Mouse (Mus musculus) neural tube, embryonic 15.5 days (tissue): ENCODE measurements around the gene BC030867. TPM values are rescaled to one million over a fixed set of nuclear protein-coding genes. Genes with fewer than 3 reads are reported as not detected.

Experiments used
- ATAC-seq: fragments of 200-750 bp; cut with Nextera tagmentation; 2 replicates; pipeline ENCODE4 v1.8.0; 2017; ENCODE audit warnings: mild to moderate bottlenecking, moderate TSS enrichment, moderate library complexity; ENCODE audit not compliant: low FRiP score
- H3K27ac ChIP-seq: fragments of 300-500 bp; sonication (generic); replicated peaks from 2 replicates; pipeline ENCODE4 v1.5.1; 2015; ENCODE audit warnings: mild to moderate bottlenecking, inconsistent platforms
- H3K27me3 ChIP-seq: fragments of 300-500 bp; sonication (generic); replicated peaks from 2 replicates; pipeline ENCODE4 v1.6.1; 2015; ENCODE audit warnings: inconsistent platforms
- H3K36me3 ChIP-seq: fragments of 300-500 bp; sonication (generic); 2 replicates; pipeline ENCODE4 v1.6.1; 2015; ENCODE audit warnings: inconsistent platforms
- H3K4me1 ChIP-seq: fragments of 300-500 bp; sonication (generic); 2 replicates; pipeline ENCODE4 v1.6.1; 2015; ENCODE audit warnings: inconsistent platforms
- H3K4me2 ChIP-seq: fragments of 300-500 bp; sonication (generic); 2 replicates; pipeline ENCODE4 v1.6.1; 2015; ENCODE audit warnings: inconsistent platforms, mild to moderate bottlenecking, moderate library complexity
- H3K4me3 ChIP-seq: fragments of 300-500 bp; sonication (generic); replicated peaks from 2 replicates; pipeline ENCODE4 v1.5.1; 2015; ENCODE audit warnings: mild to moderate bottlenecking, inconsistent platforms
- H3K9ac ChIP-seq: fragments of 300-500 bp; sonication (generic); replicated peaks from 2 replicates; pipeline ENCODE4 v1.6.1; 2015; ENCODE audit warnings: mild to moderate bottlenecking, inconsistent platforms
- H3K9me3 ChIP-seq: fragments of 300-500 bp; sonication (generic); replicated peaks from 2 replicates; pipeline ENCODE4 v1.6.1; 2016; ENCODE audit warnings: inconsistent platforms
- WGBS: fragments of 180-500 bp; shearing (Covaris S2); methylation state at CpG from one replicate; pipeline ENCODE4 v1.1.7; 2015; ENCODE audit warnings: mixed read lengths; 5-methylcytosine and 5-hydroxymethylcytosine counted together
- polyA plus RNA-seq: library from polyadenylated mRNA; unstranded; fragments of >200 nt; fragmentation: Nextera tagmentation; extraction: Ambion mirVana; gene quantifications from 2 replicates; pipeline ENCODE4 v1.2.1, GENCODE M21; 2015

BC030867 gene
- polyA plus RNA-seq, 1 experiment from 2014 or later, result 2.2 TPM

DNA sequence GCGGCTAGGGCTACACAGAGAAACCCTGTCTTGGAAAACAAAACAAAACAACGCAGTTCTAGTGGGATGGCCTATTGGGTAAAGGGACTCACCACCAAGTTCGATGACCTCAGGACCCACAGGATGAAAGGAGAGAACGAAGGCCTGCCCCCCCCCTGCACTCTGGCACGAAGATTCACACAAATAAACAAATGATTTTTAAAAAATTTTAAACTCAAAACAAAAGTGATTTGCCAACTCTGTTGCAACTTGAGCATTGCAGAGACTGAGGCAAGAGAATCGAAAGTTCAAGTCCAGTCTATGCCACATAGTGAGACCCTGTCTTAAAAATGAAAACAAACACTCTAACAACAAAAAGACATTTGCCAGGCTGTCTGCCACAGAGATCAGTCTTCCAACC is 8.0 kb upstream of the BC030867 start:
- Histone ChIP-seq H3K4me3 (no peak overlapping the region), H3K4me1 (peaks cover 14% of the 10 kb centered on the region), H3K36me3 (no peaks in the 10 kb centered on the region), H3K9me3 (no peaks in the 10 kb centered on the region), H3K9ac (no peak overlapping the region), H3K4me2 (no peak overlapping the region), H3K27me3 (no peaks in the 10 kb centered on the region), H3K27ac (no peak overlapping the region)
- 90% methylated on average over 6 of the region's 6 CpGs for WGBS
- no peak for ATAC-seq

DNA sequence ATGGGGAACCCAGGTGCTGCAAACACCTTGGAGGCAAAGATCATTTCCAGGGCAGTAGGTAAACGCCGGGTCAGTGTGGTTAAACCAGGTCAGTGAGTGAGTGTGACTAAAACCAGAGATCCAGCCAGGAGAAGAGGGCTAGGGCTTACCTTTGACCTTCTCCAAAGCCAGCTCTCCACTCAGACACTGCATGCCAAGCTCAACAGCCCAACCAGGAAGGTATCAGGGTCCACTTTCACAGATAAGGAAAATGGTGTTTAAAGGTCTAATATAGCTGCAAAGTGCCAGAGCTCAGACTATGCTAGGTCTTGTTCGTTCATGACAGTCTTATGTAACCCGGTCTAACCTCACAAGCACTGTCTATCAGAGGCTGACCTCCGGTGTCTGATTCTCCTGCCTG is 7.4 kb upstream of the BC030867 start:
- 92% methylated on average over 5 of the region's 5 CpGs for WGBS
- H3K9ac ChIP-seq, result no peak overlapping the region
- H3K4me2 ChIP-seq, result no peak overlapping the region

DNA sequence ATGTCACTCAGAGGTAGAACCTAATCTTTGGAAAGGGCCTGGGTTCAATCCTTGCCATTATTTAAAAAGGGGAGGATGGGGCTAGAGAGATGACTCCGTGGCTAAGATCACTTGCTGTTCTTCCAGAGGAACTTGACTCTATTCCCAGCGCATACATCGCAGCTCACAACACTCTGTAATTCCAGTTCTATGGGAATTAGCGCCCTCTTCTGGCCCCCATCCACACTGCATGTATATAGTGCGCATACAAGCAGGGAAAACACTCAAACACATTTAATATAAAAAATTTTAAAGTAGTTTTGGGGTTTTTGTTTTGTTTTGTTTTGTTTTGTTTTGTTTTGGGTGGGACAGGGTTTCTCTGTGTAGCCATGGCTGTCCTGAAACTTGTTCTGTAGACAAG is 6.8 kb upstream of the BC030867 start:
- 52% methylated on average over 5 of the region's 5 CpGs for WGBS
- no peaks in the 10 kb centered on the region for H3K9me3 ChIP-seq
- no peak for ATAC-seq

More for the DNA sequence above, 7.4 kb upstream of the BC030867 start:
- Histone ChIP-seq H3K4me3 (no peak overlapping the region), H3K4me1 (peaks cover 20% of the 10 kb centered on the region), H3K36me3 (no peaks in the 10 kb centered on the region), H3K27ac (no peak overlapping the region), H3K9me3 (no peaks in the 10 kb centered on the region), H3K27me3 (no peaks in the 10 kb centered on the region)
- ATAC-seq, result no peak

DNA sequence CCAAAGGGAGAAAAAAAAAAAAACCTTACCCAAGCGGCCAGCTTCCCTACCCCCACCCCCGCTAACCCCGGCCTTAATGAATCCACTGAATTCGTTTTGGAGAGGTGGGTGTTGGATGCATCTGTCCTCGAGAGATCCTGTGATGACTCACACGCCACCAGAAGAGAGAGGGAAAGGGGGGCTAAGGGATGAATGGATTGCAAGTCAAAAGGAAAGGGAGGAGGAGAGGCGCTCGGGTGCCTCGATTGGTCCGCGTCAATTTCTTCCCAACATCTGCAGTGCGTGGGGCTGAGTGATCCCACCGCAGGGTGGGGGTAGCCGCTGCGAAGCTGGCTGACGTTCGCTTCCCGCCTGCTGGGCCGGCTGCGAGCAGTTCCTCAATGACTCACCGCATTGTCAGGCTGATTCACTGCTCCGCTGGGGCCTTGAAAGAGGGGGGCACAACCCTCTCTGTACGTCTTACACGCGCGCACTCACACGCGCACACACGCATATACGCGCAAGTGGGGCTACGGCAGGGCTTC is 3.7 kb upstream of the BC030867 start:
- Histone ChIP-seq H3K9ac (peak overlapping the region; percentile 60), H3K4me2 (peak overlapping the region; percentile 83), H3K36me3 (no peaks in the 10 kb centered on the region), H3K4me3 (peak overlapping the region; percentile 39), H3K4me1 (peaks cover 30% of the 10 kb centered on the region), H3K27ac (peak overlapping the region; percentile 82), H3K9me3 (no peaks in the 10 kb centered on the region), H3K27me3 (no peaks in the 10 kb centered on the region)
- ATAC-seq, result peak; percentile 88
- under 1% methylated on average over 32 of the region's 32 CpGs for WGBS

More for the DNA sequence above, 6.8 kb upstream of the BC030867 start:
- Histone ChIP-seq H3K9ac (no peak overlapping the region), H3K36me3 (no peaks in the 10 kb centered on the region), H3K4me1 (peaks cover 20% of the 10 kb centered on the region), H3K4me3 (no peak overlapping the region), H3K27me3 (no peaks in the 10 kb centered on the region), H3K27ac (no peak overlapping the region), H3K4me2 (no peak overlapping the region)

DNA sequence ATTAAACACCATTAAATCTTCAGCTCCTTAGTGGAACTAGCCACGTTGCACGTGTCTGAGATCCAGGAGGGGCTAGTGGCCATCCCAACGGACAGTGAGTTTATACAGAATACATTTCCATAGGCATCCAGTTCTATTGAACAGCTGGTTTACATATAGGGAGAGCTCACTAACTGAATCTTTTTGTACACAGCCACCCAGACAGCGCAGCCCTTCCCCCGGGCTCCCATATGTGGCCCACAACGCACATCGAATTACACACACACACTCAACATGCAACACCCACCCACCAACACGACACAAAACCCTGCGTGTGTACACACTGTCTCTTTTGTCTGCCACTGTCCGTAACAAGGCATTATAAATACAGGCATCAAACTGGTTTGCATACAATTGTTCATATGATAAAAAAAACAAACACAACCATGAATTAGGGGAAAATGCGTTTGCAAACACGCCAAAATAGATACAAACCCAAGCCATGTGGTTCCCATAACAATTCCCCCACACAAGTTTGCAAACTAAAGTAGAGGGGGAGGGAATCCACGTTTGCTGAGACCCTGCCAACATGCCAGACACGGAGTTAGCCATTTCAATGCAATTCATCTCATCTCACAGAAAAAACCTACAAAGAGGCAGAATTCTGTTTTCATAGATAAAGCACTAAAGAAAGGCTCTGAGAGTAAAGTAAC is 3.0 kb upstream of the BC030867 start:
- no peaks in the 10 kb centered on the region for H3K36me3 ChIP-seq
- peaks cover 30% of the 10 kb centered on the region for H3K4me1 ChIP-seq
- H3K9ac ChIP-seq, result peak overlapping the region; percentile 60
- H3K9me3 ChIP-seq, result no peaks in the 10 kb centered on the region
- 28% methylated on average over 14 of the region's 14 CpGs for WGBS
- H3K4me2 ChIP-seq, result peak overlapping the region; percentile 83
- H3K4me3 ChIP-seq, result peak overlapping the region; percentile 39
- peak overlapping the region; percentile 82 for H3K27ac ChIP-seq
- ATAC-seq, result no peak; the same call in 1 of the 2 replicates
- H3K27me3 ChIP-seq, result no peaks in the 10 kb centered on the region

DNA sequence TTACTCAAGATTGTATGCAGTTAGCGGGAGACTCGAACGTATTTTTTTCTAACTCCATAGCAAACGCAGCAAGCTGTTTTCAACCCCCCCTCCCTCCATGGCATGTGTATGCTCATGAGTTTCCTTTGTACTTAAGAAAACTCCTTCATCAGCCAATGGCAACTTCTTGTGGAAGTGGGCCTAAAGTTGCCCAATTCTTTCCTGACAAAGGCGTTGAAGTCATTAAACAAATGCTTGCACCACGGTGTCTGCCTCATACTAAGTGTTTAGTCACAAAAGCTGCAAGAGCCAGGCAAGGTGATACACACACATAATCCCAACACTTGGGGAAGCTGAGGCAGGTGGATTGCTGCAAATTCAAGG is 2.4 kb upstream of the BC030867 start:
- Histone ChIP-seq H3K4me3 (no peak overlapping the region), H3K27me3 (no peaks in the 10 kb centered on the region), H3K9ac (no peak overlapping the region), H3K36me3 (no peaks in the 10 kb centered on the region), H3K27ac (peak overlapping the region; percentile 82; the same call in 1 of the 2 replicates), H3K4me2 (no peak overlapping the region), H3K9me3 (no peaks in the 10 kb centered on the region), H3K4me1 (peaks cover 30% of the 10 kb centered on the region)
- 81% methylated on average over 6 of the region's 6 CpGs for WGBS
- ATAC-seq, result no peak

DNA sequence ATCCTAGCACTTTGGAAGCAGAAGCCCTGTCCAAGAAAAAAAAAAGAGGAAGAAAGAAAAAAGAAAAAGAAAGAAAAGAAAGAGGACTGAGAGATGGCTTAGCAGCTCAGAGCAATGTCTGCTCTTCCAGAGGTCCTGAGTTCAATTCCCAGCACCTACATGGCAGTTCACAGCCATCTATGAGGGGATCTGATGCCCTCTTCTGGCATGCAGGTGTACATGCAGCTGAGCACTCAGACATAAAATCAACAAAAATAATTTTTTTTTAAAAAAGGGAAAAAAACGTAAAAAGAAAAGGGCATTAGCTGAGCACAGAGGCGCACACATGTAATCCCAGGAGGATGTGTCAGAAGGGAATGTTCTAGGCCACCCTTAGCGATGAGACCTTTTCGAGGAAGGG is 1.8 kb upstream of the BC030867 start:
- Histone ChIP-seq H3K27ac (no peak overlapping the region), H3K4me3 (no peak overlapping the region), H3K27me3 (no peaks in the 10 kb centered on the region), H3K9ac (no peak overlapping the region), H3K9me3 (no peaks in the 10 kb centered on the region), H3K4me2 (no peak overlapping the region), H3K4me1 (peaks cover 30% of the 10 kb centered on the region), H3K36me3 (no peaks in the 10 kb centered on the region)
- 92% methylated on average over 4 of the region's 4 CpGs for WGBS
- ATAC-seq, result no peak

DNA sequence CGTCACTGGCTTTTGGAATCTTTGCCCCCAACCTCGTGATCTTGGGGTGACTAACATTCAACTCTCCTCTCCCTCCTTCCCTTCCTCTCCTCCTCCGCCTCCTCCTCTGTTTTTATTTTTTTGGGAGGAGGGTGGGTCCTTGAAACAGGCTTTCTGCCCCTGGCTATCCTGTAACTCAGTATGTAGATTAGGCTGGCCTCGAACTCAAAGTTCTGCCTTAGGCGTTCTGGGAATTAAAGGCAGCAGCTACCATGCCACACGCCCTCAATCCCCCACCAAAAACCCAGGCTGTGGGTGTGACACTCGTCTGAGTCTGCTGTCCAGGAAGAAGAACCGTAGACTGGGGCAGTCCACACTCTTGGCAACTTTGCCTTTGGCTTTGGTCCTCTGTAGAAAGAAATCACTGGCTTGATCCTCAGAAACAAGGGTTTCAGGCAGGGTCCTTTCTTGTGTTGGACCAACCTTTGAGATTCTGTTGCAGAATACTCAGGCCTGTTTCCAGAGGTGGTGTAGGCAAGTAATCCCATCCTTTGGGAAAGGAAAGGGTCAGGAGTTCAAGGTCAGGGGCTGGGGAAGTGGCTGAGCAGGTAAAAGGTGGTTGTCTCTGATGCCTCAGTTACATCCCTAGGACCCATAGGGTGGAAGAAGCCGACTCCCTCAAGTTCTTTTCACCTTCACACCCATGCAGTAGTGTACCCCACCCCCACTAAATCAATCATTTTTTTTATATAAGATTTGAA is 839 bp downstream of the BC030867 start:
- no peak for ATAC-seq

DNA sequence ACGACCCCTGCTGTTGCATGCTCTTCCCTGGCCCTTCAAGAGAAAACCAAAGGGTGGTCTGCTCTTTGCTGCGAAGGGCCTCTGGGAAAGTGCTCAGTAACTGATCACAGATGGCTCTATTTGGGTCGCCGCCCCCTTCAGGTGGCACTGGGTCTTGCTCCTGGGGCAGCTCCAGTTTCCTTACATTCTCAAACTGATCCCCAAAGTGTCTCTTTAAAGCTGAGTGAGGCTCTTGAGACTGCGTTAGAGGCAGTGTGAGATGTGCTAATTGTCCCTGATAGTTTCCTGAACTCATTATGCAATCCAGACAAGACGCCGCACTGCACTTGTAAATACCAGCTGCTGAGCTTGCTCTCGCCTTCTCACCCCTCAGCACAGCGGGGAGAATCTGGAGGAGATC is 8.8 kb downstream of the BC030867 start:
- 33% methylated on average over 9 of the region's 9 CpGs for WGBS

More for the DNA sequence above, 839 bp downstream of the BC030867 start:
- Histone ChIP-seq H3K9ac (peak overlapping the region; percentile 35; the same call in 1 of the 2 replicates), H3K9me3 (no peaks in the 10 kb centered on the region), H3K4me3 (peak overlapping the region; percentile 43), H3K36me3 (no peaks in the 10 kb centered on the region), H3K4me1 (peaks cover 27% of the 10 kb centered on the region), H3K27ac (no peak overlapping the region), H3K27me3 (no peaks in the 10 kb centered on the region), H3K4me2 (peak overlapping the region; percentile 88)
- 13% methylated on average over 9 of the region's 9 CpGs for WGBS

DNA sequence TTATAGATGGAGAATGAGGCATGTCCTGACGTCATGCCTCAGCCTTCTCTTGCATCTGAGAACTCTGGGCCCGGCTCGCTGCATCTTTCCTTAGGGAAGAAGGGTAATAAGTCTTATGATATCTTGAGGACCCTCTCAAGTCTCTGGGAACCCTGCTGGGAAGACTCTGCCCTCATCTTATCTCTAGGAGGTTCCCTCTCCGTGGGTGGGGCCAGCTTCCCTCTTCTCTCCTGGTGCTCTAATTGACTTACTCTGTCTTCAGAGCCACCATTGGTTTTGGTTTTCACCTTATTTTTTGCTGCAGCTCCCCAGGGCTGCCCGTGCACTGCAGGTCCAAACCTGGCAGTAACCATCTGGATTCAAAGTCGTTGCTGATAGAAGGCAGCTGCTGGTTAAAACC is 9.4 kb downstream of the BC030867 start:
- whole genome bisulfite sequencing, result 86% methylated on average over 6 of the region's 6 CpGs

More for the DNA sequence above, 8.8 kb downstream of the BC030867 start:
- no peak overlapping the region for H3K4me2 ChIP-seq
- no peaks in the 10 kb centered on the region for H3K27me3 ChIP-seq
- no peaks in the 10 kb centered on the region for H3K9me3 ChIP-seq
- 0 out of 2 replicates have a peak overlapping the region, but pooled peaks have one; percentile 5 for H3K9ac ChIP-seq
- peaks cover 16% of the 10 kb centered on the region; the same call in 1 of the 2 replicates for H3K4me1 ChIP-seq
- no peak overlapping the region for H3K4me3 ChIP-seq
- 0 out of 2 replicates have a peak, but pooled peaks have one; percentile 17 for ATAC-seq
- no peaks in the 10 kb centered on the region for H3K36me3 ChIP-seq
- 0 out of 2 replicates have a peak overlapping the region, but pooled peaks have one; percentile 11 for H3K27ac ChIP-seq

DNA sequence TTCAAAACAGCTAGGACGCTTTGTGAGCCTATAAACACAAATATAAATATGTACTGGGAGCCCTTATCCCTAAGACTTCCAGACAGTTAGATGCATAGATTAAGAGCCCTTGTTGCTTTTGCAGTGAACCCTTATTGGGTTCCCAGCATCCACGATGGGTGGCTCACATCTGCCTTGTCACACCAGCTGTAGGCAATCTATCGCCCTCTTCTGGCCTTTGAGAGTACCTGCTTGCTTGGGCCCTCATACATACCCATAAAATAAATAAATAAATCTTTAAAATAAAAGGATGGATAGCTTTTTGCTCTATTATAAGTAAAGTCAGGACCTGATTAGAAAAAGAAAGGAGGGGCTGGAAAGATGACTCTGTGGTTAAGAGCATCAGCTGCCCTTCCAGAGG is 9.8 kb downstream of the BC030867 start:
- H3K36me3 ChIP-seq, result no peaks in the 10 kb centered on the region
- no peaks in the 10 kb centered on the region for H3K27me3 ChIP-seq
- no peaks in the 10 kb centered on the region for H3K9me3 ChIP-seq
- H3K4me3 ChIP-seq, result no peak overlapping the region
- no peak overlapping the region for H3K4me2 ChIP-seq
- peaks cover 16% of the 10 kb centered on the region; the same call in 1 of the 2 replicates for H3K4me1 ChIP-seq
- no peak for ATAC-seq
- no peak overlapping the region for H3K27ac ChIP-seq
- no peak overlapping the region for H3K9ac ChIP-seq
- 93% methylated on average over 3 of the region's 3 CpGs for WGBS

More for the DNA sequence above, 9.4 kb downstream of the BC030867 start:
- Histone ChIP-seq H3K27me3 (no peaks in the 10 kb centered on the region), H3K4me3 (no peak overlapping the region), H3K9me3 (no peaks in the 10 kb centered on the region), H3K4me2 (no peak overlapping the region; the same call in 1 of the 2 replicates), H3K9ac (0 out of 2 replicates have a peak overlapping the region, but pooled peaks have one; percentile 5), H3K27ac (no peak overlapping the region), H3K4me1 (peaks cover 16% of the 10 kb centered on the region; the same call in 1 of the 2 replicates), H3K36me3 (no peaks in the 10 kb centered on the region)
- no peak for ATAC-seq
